Mouse (Mus musculus): Measurements from ENCODE around the gene Gzmm. TPM values are rescaled to one million over a fixed set of nuclear protein-coding genes. Genes with fewer than 3 reads are reported as not detected.

Gzmm gene
- total and polyA plus RNA-seq, 2 experiments, result 0.09 to 0.37 TPM

DNA sequence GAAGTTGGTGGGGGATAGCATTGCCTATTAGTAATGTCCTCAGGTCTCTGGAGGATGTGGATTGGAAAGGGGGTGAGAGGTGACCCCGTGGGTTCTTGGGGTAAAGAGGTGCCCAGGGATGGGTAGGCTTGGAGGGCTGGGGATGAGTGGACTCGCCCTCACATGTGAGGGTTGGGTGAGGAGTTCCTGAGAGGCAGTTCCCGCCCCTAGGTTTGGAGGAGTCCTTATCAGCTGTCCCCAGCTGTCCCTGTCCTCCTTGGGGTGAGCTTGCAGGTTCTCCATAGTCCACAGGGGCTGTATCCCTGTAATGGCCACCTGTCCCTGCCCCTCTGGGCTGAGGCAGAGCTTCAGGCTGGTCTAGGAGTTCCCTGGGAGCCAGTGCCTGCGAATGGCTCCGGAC, 17.1 kb downstream of the Gzmm start:
- H3K4me3 ChIP-seq (ENCODE audit: insufficient read depth, low read depth, low read length), result no peak overlapping the region; the same call in 1 of the 2 replicates
- DNase-seq (ENCODE audit: extremely low read depth, low read depth, low spot score), result no peak
- H3K79me2 ChIP-seq (ENCODE audit: control insufficient read depth, insufficient read depth, low read length), result peaks cover 31% of the 10 kb centered on the region
- H3K4me1 ChIP-seq (ENCODE audit: control insufficient read depth, insufficient read depth, low read length), result peaks cover 36% of the 10 kb centered on the region
- H3K9ac ChIP-seq (ENCODE audit: low read depth, low read length), result peak overlapping the region; percentile 44
- H3K36me3 ChIP-seq (ENCODE audit: control insufficient read depth, insufficient read depth, low read length), result peaks cover 3% of the 10 kb centered on the region; the same call in 1 of the 2 replicates
- WGBS, result 43% methylated on average over 5 of the region's 5 CpGs
- no peak for TF ChIP-seq POLR2A (IDR thresholded peaks at IDR 0.05; ENCODE audit: extremely low read depth, insufficient read depth, low read length)
- no peak for TF ChIP-seq CTCF (IDR thresholded peaks at IDR 0.05; ENCODE audit: low read depth, low read length)
- H3K27ac ChIP-seq (replicated peaks; ENCODE audit: insufficient read depth, low read depth, low read length), result peak overlapping the region; percentile 56
- H3K27me3 ChIP-seq (ENCODE audit: control insufficient read depth, insufficient read depth, low read length), result no peaks in the 10 kb centered on the region

DNA sequence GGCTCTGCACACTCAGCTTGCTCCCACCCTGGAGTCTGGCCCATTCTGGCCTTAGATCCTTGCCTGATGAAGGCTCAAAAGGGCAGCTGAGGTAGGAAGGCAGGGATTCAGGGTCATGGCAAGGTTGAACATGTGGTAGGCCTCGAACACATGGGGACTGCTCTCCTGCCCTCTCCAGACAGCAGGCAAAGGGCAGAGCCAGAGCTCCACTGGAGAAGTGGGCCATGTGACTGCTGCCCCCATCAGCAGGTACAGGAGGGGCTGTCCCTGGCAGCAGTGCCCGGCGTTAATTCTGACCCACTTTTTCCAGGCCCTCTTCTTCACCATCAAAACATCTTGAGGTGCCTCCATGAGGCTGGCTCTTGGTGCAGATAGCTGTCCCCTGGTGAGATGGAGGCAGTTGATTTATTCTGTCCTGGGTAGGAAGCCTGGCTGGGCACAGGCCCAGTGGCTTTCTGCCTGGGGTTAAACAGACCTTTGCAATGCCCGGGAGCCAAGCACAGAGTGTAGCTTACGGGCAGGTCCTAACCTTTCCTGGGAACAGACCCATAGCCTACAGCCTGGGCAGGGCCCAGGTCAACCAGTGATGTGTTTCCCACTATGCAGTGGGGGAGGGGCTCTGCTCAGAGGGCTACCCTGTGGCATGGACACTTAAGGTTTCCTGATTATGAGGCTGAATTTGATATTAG, 17.7 kb downstream of the Gzmm start:
- TF ChIP-seq POLR2A (IDR thresholded peaks at IDR 0.05; ENCODE audit: extremely low read depth, insufficient read depth, low read length) (no peak), CTCF (IDR thresholded peaks at IDR 0.05; ENCODE audit: low read depth, low read length) (no peak)
- no peak overlapping the region for H3K4me3 ChIP-seq (ENCODE audit: insufficient read depth, low read depth, low read length)
- H3K79me2 ChIP-seq (ENCODE audit: control insufficient read depth, insufficient read depth, low read length), result peaks cover 31% of the 10 kb centered on the region
- H3K9ac ChIP-seq (ENCODE audit: low read depth, low read length), result peak overlapping the region; percentile 44
- H3K27ac ChIP-seq (replicated peaks; ENCODE audit: insufficient read depth, low read depth, low read length), result peak overlapping the region; percentile 56
- DNase-seq (ENCODE audit: extremely low read depth, low read depth, low spot score), result peak; percentile 83
- peaks cover 31% of the 10 kb centered on the region for H3K4me1 ChIP-seq (ENCODE audit: control insufficient read depth, insufficient read depth, low read length)
- H3K36me3 ChIP-seq (ENCODE audit: control insufficient read depth, insufficient read depth, low read length), result peaks cover 3% of the 10 kb centered on the region; the same call in 1 of the 2 replicates
- no peaks in the 10 kb centered on the region for H3K27me3 ChIP-seq (ENCODE audit: control insufficient read depth, insufficient read depth, low read length)
- WGBS, result 25% methylated on average over 5 of the region's 5 CpGs

DNA sequence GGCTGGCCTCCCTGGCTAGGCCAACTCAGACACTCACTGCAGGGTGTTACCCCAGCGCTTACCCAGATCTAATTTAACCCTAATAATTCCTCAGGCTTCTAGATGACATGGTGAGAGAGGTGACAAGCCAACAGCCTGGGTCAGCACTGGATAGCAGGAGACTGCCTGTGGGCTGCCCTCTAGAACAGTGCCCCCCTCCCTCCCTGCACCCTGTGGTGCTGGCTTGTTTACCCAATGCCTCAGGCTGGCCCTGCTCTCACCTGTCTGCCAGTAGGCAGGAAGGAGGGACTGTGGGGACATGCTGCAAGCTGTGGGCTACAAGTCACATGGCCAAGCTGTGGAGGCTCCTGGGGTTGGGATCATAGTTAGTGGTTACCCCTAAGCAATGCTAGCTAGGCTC, 18.3 kb downstream of the Gzmm start:
- peaks cover 3% of the 10 kb centered on the region; the same call in 1 of the 2 replicates for H3K36me3 ChIP-seq (ENCODE audit: control insufficient read depth, insufficient read depth, low read length)
- peaks cover 31% of the 10 kb centered on the region for H3K79me2 ChIP-seq (ENCODE audit: control insufficient read depth, insufficient read depth, low read length)
- peak overlapping the region; percentile 31; the same call in 1 of the 2 replicates for H3K9ac ChIP-seq (ENCODE audit: low read depth, low read length)
- H3K27ac ChIP-seq (replicated peaks; ENCODE audit: insufficient read depth, low read depth, low read length), result peak overlapping the region; percentile 13
- peak; percentile 30 for DNase-seq (ENCODE audit: extremely low read depth, low read depth, low spot score)
- 32% methylated on average over 1 of the region's 1 CpGs for WGBS
- no peak overlapping the region for H3K4me3 ChIP-seq (ENCODE audit: insufficient read depth, low read depth, low read length)
- peaks cover 26% of the 10 kb centered on the region for H3K4me1 ChIP-seq (ENCODE audit: control insufficient read depth, insufficient read depth, low read length)
- no peaks in the 10 kb centered on the region for H3K27me3 ChIP-seq (ENCODE audit: control insufficient read depth, insufficient read depth, low read length)
- TF ChIP-seq CTCF (IDR thresholded peaks at IDR 0.05; ENCODE audit: low read depth, low read length) (no peak), POLR2A (IDR thresholded peaks at IDR 0.05; ENCODE audit: extremely low read depth, insufficient read depth, low read length) (no peak)

- Histone ChIP-seq H3K27me3 (ENCODE audit: control insufficient read depth, insufficient read depth, low read length) (no peaks in the 10 kb centered on the region), H3K4me1 (ENCODE audit: control insufficient read depth, insufficient read depth, low read length) (peaks cover 26% of the 10 kb centered on the region), H3K36me3 (ENCODE audit: control insufficient read depth, insufficient read depth, low read length) (peaks cover 3% of the 10 kb centered on the region; the same call in 1 of the 2 replicates), H3K79me2 (ENCODE audit: control insufficient read depth, insufficient read depth, low read length) (peaks cover 31% of the 10 kb centered on the region), H3K4me3 (ENCODE audit: insufficient read depth, low read depth, low read length) (no peak overlapping the region), H3K9ac (ENCODE audit: low read depth, low read length) (no peak overlapping the region), H3K27ac (replicated peaks; ENCODE audit: insufficient read depth, low read depth, low read length) (no peak overlapping the region)
- DNase-seq (ENCODE audit: extremely low read depth, low read depth, low spot score), result no peak
- WGBS, result 36% methylated on average over 4 of the region's 4 CpGs
- TF ChIP-seq POLR2A (IDR thresholded peaks at IDR 0.05; ENCODE audit: extremely low read depth, insufficient read depth, low read length) (no peak), CTCF (IDR thresholded peaks at IDR 0.05; ENCODE audit: low read depth, low read length) (no peak)
Measured at GRCm38 (mm10) chr10:79707759-79708158, 18.9 kb downstream of the Gzmm start.

DNA sequence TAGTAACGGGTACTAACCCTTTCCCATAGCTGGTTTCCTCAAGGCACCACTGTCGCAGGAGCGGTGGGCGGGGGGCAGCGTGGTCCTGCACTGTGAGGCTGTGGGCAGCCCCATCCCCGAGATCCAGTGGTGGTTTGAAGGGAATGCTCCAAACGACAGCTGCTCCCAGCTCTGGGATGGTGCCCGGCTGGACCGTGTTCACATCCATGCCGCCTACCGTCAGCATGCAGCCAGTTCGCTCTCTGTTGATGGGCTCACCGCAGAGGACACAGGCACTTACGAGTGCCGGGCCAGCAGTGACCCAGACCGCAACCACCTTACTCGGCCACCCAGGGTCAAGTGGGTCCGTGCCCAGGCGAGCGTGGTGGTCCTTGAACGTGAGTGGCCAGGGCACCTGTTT, 19.8 kb downstream of the Gzmm start:
- WGBS, result 88% methylated on average over 21 of the region's 21 CpGs
- no peak for TF ChIP-seq POLR2A (IDR thresholded peaks at IDR 0.05; ENCODE audit: extremely low read depth, insufficient read depth, low read length)
- TF ChIP-seq CTCF (IDR thresholded peaks at IDR 0.05; ENCODE audit: low read depth, low read length), result no peak
- no peaks in the 10 kb centered on the region for H3K27me3 ChIP-seq (ENCODE audit: control insufficient read depth, insufficient read depth, low read length)
- H3K79me2 ChIP-seq (ENCODE audit: control insufficient read depth, insufficient read depth, low read length), result peaks cover 31% of the 10 kb centered on the region
- H3K27ac ChIP-seq (replicated peaks; ENCODE audit: insufficient read depth, low read depth, low read length), result no peak overlapping the region
- DNase-seq (ENCODE audit: extremely low read depth, low read depth, low spot score), result no peak
- peaks cover 3% of the 10 kb centered on the region; the same call in 1 of the 2 replicates for H3K36me3 ChIP-seq (ENCODE audit: control insufficient read depth, insufficient read depth, low read length)
- H3K4me3 ChIP-seq (ENCODE audit: insufficient read depth, low read depth, low read length), result no peak overlapping the region
- H3K4me1 ChIP-seq (ENCODE audit: control insufficient read depth, insufficient read depth, low read length), result peaks cover 26% of the 10 kb centered on the region
- no peak overlapping the region for H3K9ac ChIP-seq (ENCODE audit: low read depth, low read length)

DNA sequence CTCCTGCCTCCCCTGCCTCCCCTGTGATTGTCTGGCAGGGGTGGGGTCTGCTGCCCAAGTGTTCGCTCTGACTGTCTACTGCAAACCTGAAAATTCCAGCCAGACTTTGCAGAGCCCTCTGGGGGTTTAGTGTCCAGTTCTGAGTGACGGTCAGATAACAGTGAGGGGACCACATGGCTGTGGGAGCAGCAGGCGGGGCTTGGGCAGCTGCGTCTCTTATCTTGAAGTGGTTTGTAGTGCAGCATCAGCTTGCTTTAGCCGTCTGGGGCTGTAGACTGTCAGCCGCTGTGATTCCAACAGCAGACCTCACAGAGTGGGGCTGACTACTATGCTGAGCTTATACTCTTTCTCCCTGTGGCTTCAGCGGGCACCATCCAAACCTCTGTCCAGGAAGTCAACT, 20.5 kb downstream of the Gzmm start:
- Histone ChIP-seq H3K9ac (ENCODE audit: low read depth, low read length) (no peak overlapping the region), H3K27me3 (ENCODE audit: control insufficient read depth, insufficient read depth, low read length) (no peaks in the 10 kb centered on the region), H3K4me3 (ENCODE audit: insufficient read depth, low read depth, low read length) (no peak overlapping the region), H3K27ac (replicated peaks; ENCODE audit: insufficient read depth, low read depth, low read length) (no peak overlapping the region), H3K36me3 (ENCODE audit: control insufficient read depth, insufficient read depth, low read length) (peaks cover 3% of the 10 kb centered on the region; the same call in 1 of the 2 replicates), H3K79me2 (ENCODE audit: control insufficient read depth, insufficient read depth, low read length) (peaks cover 31% of the 10 kb centered on the region), H3K4me1 (ENCODE audit: control insufficient read depth, insufficient read depth, low read length) (peaks cover 26% of the 10 kb centered on the region)
- DNase-seq (ENCODE audit: extremely low read depth, low read depth, low spot score), result no peak
- TF ChIP-seq POLR2A (IDR thresholded peaks at IDR 0.05; ENCODE audit: extremely low read depth, insufficient read depth, low read length) (no peak), CTCF (IDR thresholded peaks at IDR 0.05; ENCODE audit: low read depth, low read length) (no peak)
- 81% methylated on average over 7 of the region's 7 CpGs for WGBS

Data from liver, adult 2 months (tissue).